Mouse (Mus musculus): ENCODE measurements around the gene Haao. TPM values are rescaled to one million over a fixed set of nuclear protein-coding genes. Genes with fewer than 3 reads are reported as not detected.

The Haao gene
- polyA plus RNA-seq, 1 experiment from 2014 or later = not detected

DNA sequence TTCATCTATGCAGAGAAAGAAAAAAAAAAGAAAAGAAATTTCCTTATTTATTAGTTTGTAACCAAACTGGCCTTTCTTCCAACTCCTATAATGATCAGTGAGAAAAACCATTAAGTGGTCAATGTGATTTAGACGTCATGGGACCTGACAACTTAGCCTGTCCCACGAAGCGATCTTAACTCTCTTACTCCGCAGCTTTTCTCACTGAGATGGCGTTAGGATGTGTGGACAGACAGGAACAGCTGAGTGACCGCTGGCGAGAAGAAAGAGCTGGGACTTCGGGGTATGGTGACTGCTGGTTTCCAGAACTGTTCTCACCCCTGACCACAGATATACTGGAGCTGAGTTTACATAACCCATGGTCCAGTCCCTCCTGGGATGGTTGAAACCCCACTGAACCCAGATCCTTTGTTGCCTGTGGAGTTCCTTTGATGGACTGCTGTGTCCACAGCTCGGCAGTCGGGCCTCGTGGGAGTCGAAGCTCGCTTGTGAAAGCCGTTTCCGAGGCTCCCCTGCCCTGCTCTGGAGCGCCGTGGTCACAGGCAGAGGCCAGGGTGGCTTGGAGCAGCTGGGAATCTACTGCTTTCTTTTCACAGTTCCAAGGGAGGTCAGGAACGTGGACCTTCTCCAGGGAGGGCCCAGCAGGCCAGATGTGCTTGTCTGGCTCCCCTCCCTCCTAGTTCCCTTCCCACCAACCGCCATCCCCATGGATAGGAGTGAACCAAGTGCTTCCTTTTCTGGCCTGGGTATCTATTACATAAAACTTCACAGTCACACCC, 25.8 kb upstream of the Haao start:
- Histone ChIP-seq H3K27ac (ENCODE audit: low read depth, low read length) (no peak overlapping the region), H3K36me3 (ENCODE audit: control insufficient read depth, insufficient read depth, low read length) (no peaks in the 10 kb centered on the region), H3K9ac (ENCODE audit: low read length) (no peak overlapping the region), H3K4me3 (ENCODE audit: low read depth, low read length) (no peak overlapping the region), H3K4me1 (ENCODE audit: control insufficient read depth, insufficient read depth, low read length) (no peaks in the 10 kb centered on the region), H3K9me3 (ENCODE audit: control insufficient read depth, low read length) (no peaks in the 10 kb centered on the region), H3K27me3 (ENCODE audit: control insufficient read depth, insufficient read depth, low read length) (no peaks in the 10 kb centered on the region), H3K4me2 (no peak overlapping the region)
- WGBS = 69% methylated on average over 19 of the region's 19 CpGs
- DNase-seq (ENCODE audit: low spot score, missing footprints) (no peak), ATAC-seq (ENCODE audit: low FRiP score) (no peak)

DNA sequence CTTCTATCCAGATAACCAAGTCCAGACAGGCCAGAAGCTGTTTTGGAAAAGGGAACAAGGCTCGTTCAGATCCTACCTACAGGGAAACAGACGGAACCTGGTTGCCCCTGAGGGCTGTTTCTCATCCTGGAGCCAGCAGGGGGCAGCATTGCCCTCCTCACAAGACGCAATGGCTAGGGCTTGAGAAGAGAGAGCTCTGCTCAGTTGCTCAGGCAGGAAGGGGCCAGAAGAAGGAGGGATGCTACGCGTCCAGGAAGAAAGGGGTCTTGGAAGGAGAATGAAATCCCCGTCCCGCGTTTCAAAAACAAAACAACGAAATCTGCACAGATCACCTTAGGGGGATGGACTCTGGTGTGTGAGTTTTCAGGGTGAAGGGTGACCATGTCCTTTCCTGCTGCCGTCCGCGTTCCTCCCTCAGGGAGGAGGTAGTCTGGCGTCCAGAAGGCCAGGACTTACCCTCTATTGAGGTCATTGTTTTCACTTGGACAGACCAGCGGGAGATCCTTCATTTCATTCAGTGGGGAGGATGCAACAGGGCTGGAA, 25.1 kb upstream of the Haao start:
- Histone ChIP-seq H3K9me3 (ENCODE audit: control insufficient read depth, low read length) (no peaks in the 10 kb centered on the region), H3K27me3 (ENCODE audit: control insufficient read depth, insufficient read depth, low read length) (no peaks in the 10 kb centered on the region), H3K4me1 (ENCODE audit: control insufficient read depth, insufficient read depth, low read length) (no peaks in the 10 kb centered on the region), H3K4me3 (ENCODE audit: low read depth, low read length) (no peak overlapping the region), H3K9ac (ENCODE audit: low read length) (no peak overlapping the region), H3K4me2 (no peak overlapping the region), H3K36me3 (ENCODE audit: control insufficient read depth, insufficient read depth, low read length) (no peaks in the 10 kb centered on the region), H3K27ac (ENCODE audit: low read depth, low read length) (no peak overlapping the region)
- peak; percentile 72 for ATAC-seq (ENCODE audit: low FRiP score)
- 25% methylated on average over 14 of the region's 14 CpGs for WGBS
- peak; percentile 99 for DNase-seq (ENCODE audit: low spot score, missing footprints)

DNA sequence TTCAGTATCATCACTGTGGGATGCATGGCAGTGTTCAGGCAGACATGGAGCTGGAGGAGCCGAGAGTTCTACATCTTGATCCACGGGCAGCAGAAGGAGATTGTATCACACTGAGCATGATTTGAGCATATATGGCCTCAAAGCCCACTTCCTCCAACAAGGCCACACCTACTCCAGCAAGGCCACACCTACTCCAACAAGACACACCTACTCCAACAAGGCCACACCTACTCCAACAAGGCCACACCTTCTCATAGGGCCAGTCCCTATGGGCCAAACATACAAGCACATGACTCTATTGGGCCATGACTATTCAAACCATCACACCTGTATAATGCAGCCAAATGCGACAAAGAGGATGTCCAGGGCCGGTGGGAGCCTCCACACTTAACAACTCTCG, 23.6 kb upstream of the Haao start:
- Histone ChIP-seq H3K27ac (ENCODE audit: low read depth, low read length) (no peak overlapping the region), H3K9me3 (ENCODE audit: control insufficient read depth, low read length) (no peaks in the 10 kb centered on the region)

GRCm38 (mm10) chr17:83870385-83870784, 22.6 kb upstream of the Haao start:
- 87% methylated on average over 4 of the region's 4 CpGs for WGBS
- H3K27ac ChIP-seq (ENCODE audit: low read depth, low read length) = no peak overlapping the region
- no peaks in the 10 kb centered on the region for H3K9me3 ChIP-seq (ENCODE audit: control insufficient read depth, low read length)
- no peak overlapping the region for H3K4me3 ChIP-seq (ENCODE audit: low read depth, low read length)
- H3K27me3 ChIP-seq (ENCODE audit: control insufficient read depth, insufficient read depth, low read length) = no peaks in the 10 kb centered on the region
- no peak for ATAC-seq (ENCODE audit: low FRiP score)
- H3K36me3 ChIP-seq (ENCODE audit: control insufficient read depth, insufficient read depth, low read length) = no peaks in the 10 kb centered on the region
- no peak overlapping the region for H3K4me2 ChIP-seq
- no peak for DNase-seq (ENCODE audit: low spot score, missing footprints)
- no peak overlapping the region for H3K9ac ChIP-seq (ENCODE audit: low read length)
- H3K4me1 ChIP-seq (ENCODE audit: control insufficient read depth, insufficient read depth, low read length) = no peaks in the 10 kb centered on the region

More for the DNA sequence above, 23.6 kb upstream of the Haao start:
- ATAC-seq (ENCODE audit: low FRiP score) (no peak), DNase-seq (ENCODE audit: low spot score, missing footprints) (no peak)
- H3K4me3 ChIP-seq (ENCODE audit: low read depth, low read length) = no peak overlapping the region
- H3K36me3 ChIP-seq (ENCODE audit: control insufficient read depth, insufficient read depth, low read length) = no peaks in the 10 kb centered on the region
- no peak overlapping the region for H3K9ac ChIP-seq (ENCODE audit: low read length)
- H3K27me3 ChIP-seq (ENCODE audit: control insufficient read depth, insufficient read depth, low read length) = no peaks in the 10 kb centered on the region
- no peak overlapping the region for H3K4me2 ChIP-seq
- no peaks in the 10 kb centered on the region for H3K4me1 ChIP-seq (ENCODE audit: control insufficient read depth, insufficient read depth, low read length)
- 91% methylated on average over 5 of the region's 5 CpGs for WGBS

- H3K27ac ChIP-seq (ENCODE audit: low read depth, low read length) = no peak overlapping the region
- H3K4me3 ChIP-seq (ENCODE audit: low read depth, low read length) = no peak overlapping the region
- 0 out of 2 replicates have a peak, but pooled peaks cover 2% of the 10 kb centered on the region for H3K4me1 ChIP-seq (ENCODE audit: control insufficient read depth, insufficient read depth, low read length)
- no peaks in the 10 kb centered on the region for H3K9me3 ChIP-seq (ENCODE audit: control insufficient read depth, low read length)
- H3K9ac ChIP-seq (ENCODE audit: low read length) = no peak overlapping the region
- ATAC-seq (ENCODE audit: low FRiP score) = no peak
- no peaks in the 10 kb centered on the region for H3K36me3 ChIP-seq (ENCODE audit: control insufficient read depth, insufficient read depth, low read length)
- WGBS = 16% methylated on average over 10 of the region's 10 CpGs
- no peaks in the 10 kb centered on the region; the same call in 1 of the 2 replicates for H3K27me3 ChIP-seq (ENCODE audit: control insufficient read depth, insufficient read depth, low read length)
- peak; percentile 95 for DNase-seq (ENCODE audit: low spot score, missing footprints)
- no peak overlapping the region for H3K4me2 ChIP-seq
Measured at GRCm38 (mm10) chr17:83866582-83866981, 18.8 kb upstream of the Haao start.

GRCm38 (mm10) chr17:83865366-83865765, 17.6 kb upstream of the Haao start:
- 67% methylated on average over 7 of the region's 7 CpGs for WGBS
- H3K9me3 ChIP-seq (ENCODE audit: control insufficient read depth, low read length) = no peaks in the 10 kb centered on the region
- H3K4me3 ChIP-seq (ENCODE audit: low read depth, low read length) = no peak overlapping the region
- DNase-seq (ENCODE audit: low spot score, missing footprints) (no peak), ATAC-seq (ENCODE audit: low FRiP score) (no peak)
- 0 out of 2 replicates have a peak, but pooled peaks cover 2% of the 10 kb centered on the region for H3K4me1 ChIP-seq (ENCODE audit: control insufficient read depth, insufficient read depth, low read length)
- no peaks in the 10 kb centered on the region; the same call in 1 of the 2 replicates for H3K27me3 ChIP-seq (ENCODE audit: control insufficient read depth, insufficient read depth, low read length)
- H3K4me2 ChIP-seq = no peak overlapping the region
- no peak overlapping the region for H3K9ac ChIP-seq (ENCODE audit: low read length)
- no peak overlapping the region for H3K27ac ChIP-seq (ENCODE audit: low read depth, low read length)
- no peaks in the 10 kb centered on the region for H3K36me3 ChIP-seq (ENCODE audit: control insufficient read depth, insufficient read depth, low read length)

- DNase-seq (ENCODE audit: low spot score, missing footprints) = peak; percentile 94
- under 1% methylated on average over 27 of the region's 27 CpGs for WGBS
- peak; percentile 76 for ATAC-seq (ENCODE audit: low FRiP score)
Measured at GRCm38 (mm10) chr17:83862134-83862881, 14.5 kb upstream of the Haao start.

DNA sequence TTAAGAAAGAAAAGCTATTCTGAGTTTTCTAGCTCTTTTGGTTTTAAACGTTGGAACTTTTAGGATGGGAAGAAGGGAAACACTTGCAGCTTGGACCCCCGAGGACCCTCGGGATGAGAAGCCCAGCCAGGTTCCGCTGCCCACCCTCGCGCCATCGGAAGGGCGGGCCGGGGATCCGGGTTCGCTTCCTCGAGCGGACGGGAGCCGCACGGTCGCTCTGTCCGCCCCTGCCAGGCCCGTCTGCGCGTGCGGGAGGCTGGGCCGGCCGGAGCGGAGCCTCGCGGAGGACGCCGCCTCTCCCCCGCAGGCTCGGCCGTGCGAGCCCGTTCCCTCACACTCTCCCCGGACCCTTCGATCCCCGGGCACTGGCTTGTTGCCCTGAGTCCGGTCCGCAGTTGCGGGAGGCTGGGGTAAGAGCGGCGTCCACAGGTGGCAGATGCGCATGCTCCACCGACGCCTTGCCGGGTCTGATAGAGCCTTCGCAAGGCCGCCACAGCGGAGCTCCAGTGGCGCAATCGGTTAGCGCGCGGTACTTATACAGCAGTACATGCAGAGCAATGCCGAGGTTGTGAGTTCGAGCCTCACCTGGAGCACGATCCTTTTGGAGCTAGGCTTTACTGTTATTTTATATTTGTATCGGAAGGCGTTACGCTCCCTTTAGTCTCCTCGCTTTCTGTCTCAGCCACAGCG, 13.8 kb upstream of the Haao start:
- Histone ChIP-seq H3K9ac (ENCODE audit: low read length) (peak overlapping the region; percentile 72), H3K9me3 (ENCODE audit: control insufficient read depth, low read length) (no peaks in the 10 kb centered on the region), H3K27ac (ENCODE audit: low read depth, low read length) (peak overlapping the region; percentile 15; the same call in 1 of the 2 replicates), H3K27me3 (ENCODE audit: control insufficient read depth, insufficient read depth, low read length) (no peaks in the 10 kb centered on the region; the same call in 1 of the 2 replicates), H3K4me2 (peak overlapping the region; percentile 62), H3K36me3 (ENCODE audit: control insufficient read depth, insufficient read depth, low read length) (no peaks in the 10 kb centered on the region), H3K4me3 (ENCODE audit: low read depth, low read length) (peak overlapping the region; percentile 54), H3K4me1 (ENCODE audit: control insufficient read depth, insufficient read depth, low read length) (0 out of 2 replicates have a peak, but pooled peaks cover 2% of the 10 kb centered on the region)
- under 1% methylated on average over 62 of the region's 62 CpGs for WGBS
- ATAC-seq (ENCODE audit: low FRiP score) (peak; percentile 95), DNase-seq (ENCODE audit: low spot score, missing footprints) (peak; percentile 100)

More at GRCm38 (mm10) chr17:83862134-83862881, 14.5 kb upstream of the Haao start:
- Histone ChIP-seq H3K4me2 (peak overlapping the region; percentile 62), H3K4me1 (ENCODE audit: control insufficient read depth, insufficient read depth, low read length) (0 out of 2 replicates have a peak, but pooled peaks cover 2% of the 10 kb centered on the region), H3K9ac (ENCODE audit: low read length) (peak overlapping the region; percentile 57), H3K27me3 (ENCODE audit: control insufficient read depth, insufficient read depth, low read length) (no peaks in the 10 kb centered on the region; the same call in 1 of the 2 replicates), H3K36me3 (ENCODE audit: control insufficient read depth, insufficient read depth, low read length) (no peaks in the 10 kb centered on the region), H3K27ac (ENCODE audit: low read depth, low read length) (peak overlapping the region; percentile 15; the same call in 1 of the 2 replicates), H3K9me3 (ENCODE audit: control insufficient read depth, low read length) (no peaks in the 10 kb centered on the region), H3K4me3 (ENCODE audit: low read depth, low read length) (peak overlapping the region; percentile 54)
